Mouse (Mus musculus): Measurements from ENCODE around the gene Fam227a.

Fam227a gene

DNA sequence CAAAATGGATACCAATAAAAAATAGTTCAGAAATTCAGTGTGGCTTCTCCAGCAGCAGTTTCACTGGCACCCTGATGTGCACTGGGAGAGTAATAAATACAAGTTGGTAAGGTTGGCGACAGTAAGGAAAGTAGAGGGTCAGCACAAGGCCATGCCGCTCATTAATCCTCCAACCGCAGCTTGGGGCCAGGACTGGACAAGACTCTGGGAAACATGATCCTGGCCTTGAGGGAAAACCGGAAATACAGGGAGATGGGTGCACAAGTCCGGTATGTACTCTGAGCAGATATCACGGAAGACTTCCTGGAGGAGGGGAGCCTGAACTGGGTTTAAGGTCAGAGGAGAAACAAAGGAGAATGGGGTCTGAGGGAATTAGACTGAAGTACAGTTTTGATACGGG lies 43.3 kb downstream of the Fam227a start:
- DNase-seq: no peak

GRCm38 (mm10) chr15:79609226-79609625 lies 49.5 kb downstream of the Fam227a start:
- DNase-seq: no peak

- DNase-seq: no peak
Measured at GRCm38 (mm10) chr15:79608214-79608613, 50.5 kb downstream of the Fam227a start.

DNA sequence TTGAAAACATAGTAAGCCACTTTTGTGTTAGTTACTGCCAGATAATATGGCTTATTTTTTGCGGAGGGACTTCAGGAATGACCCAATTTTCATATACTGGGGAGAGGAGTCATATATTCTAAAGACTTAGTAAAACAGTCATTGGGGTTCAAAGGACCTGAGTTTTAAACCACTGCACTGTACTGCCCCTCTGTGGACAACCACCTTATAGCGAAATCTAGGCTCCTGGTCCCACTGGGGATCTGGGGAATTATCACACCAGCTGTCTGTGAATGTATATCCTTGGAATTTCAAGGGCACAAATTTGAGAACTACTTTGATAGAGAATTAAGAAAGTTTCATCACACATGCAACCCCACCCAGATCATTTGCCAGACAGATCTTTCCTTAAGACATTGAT lies 51.0 kb downstream of the Fam227a start:
- peak; percentile 40 for DNase-seq

GRCm38 (mm10) chr15:79606161-79606560 lies 52.6 kb downstream of the Fam227a start:
- DNase-seq: no peak

DNA sequence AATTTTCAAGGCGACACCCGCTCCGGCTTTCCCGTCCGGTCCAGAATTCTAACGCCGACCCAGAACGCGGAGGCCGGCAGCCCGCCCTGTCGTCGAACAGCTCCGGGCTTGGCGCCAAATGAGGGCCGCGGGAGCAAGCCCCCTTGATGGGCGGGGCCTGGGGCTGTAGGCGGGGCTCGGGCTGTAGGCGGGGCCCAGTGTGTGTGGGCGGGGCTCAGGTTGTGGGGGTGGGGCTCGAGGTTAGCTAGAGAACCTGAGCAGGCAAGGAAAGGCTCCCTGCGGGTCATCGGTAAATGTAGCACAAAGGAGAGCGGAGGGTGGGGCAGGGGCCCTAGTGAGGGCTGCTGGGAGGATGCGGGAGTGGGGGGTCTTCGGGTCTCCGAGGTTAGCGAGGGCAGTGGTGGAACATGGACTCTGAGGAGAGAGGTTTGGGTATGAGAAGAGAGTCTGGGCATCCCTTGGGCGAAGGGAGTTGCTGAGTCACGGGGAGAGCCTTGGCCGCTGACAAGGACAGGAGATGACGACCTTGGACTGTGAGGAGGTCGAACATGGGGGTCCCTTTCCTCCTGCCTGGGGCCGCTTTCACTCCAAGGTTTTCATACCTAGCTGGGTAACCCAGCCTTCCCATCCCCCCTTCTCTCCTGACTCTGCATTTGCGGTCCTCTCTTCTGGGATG lies 53.6 kb downstream of the Fam227a start, which contains the start of gene Dmc1:
Dmc1 (minus strand) TSS at position 120 of the 676 bp plus-strand sequence.
- peak; percentile 77 for DNase-seq

DNA sequence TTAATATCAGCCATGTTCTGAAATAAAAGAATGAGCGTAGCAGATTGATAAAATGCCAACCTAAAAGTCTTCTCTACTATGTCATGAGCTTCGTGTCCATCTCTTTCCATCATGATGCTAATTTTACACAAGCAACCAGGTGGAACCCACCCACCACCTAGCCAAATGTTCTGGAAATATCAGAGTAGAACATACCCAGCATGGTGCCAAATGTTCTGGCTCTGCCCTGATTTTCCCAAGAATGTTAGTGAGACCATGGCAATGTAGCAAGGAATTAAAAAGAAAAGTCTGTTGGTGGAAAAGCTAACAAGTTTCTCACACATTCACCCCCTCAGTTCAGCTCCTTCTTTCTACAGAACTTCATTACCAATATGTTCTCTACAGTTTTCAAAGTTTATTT lies 58.6 kb downstream of the Fam227a start:
- no peak for DNase-seq

GRCm38 (mm10) chr15:79598715-79599114 lies 60.0 kb downstream of the Fam227a start:
- no peak for DNase-seq

DNA sequence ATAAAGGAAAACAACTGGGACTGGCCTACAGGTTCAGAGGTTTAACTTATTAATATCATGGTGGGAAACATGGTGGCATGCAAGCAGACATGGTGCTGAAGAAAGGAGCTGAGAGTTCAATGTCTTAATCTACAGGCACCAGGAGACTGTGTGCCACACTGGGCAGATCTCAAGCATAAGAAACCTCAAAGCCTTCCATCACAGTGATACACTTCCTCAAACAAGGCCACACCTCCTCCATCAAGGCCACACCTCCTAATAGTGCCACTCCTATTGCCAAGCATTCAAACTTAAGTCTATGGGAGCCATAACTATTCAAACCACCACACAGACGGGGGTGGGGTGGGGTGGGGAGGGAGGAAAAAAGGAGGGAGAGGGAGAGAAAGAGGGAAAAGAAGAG lies 77.2 kb downstream of the Fam227a start:
- no peak for DNase-seq

GRCm38 (mm10) chr15:79577671-79578426 lies 80.9 kb downstream of the Fam227a start:
- DNase-seq: no peak

DNA sequence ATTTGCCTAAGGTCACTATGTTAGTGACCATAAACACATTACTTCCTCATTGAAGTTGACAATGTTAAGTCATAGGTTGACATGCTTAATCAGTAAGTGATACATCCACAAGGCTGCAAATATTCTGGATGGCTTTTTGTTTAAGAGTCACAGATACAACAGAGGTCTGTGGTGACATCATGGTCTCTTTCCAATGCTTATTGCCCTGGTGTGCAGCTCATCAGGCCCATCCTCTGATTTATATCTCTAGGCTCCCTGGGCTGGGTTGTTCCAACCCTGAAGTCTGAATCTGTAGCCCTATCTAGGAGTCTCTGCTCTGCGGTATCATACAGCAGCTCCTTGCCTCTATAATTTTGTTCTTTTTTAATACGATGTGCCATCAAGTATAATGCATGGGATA lies 81.8 kb downstream of the Fam227a start:
- no peak for DNase-seq

GRCm38 (mm10) chr15:79575543-79576222 lies 83.1 kb downstream of the Fam227a start:
- DNase-seq: no peak

DNA sequence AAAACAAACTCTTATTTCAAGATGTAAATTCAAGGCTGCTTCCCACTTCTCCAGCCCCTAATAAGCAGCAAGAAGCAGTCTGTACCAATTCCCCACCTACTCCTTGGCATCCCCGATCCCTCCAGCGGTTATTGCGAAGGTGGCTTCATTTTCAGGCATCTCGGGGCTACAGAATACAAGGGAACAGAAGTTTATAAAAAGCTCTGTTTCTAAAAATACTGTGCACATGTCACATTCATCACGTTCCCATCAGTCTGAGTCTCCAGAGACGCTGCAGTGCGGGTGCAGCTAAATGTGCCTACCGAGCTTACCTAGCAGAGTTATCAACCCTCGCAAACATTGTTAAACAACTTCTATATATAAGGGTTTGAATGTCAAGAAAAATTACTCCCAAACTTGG lies 96.3 kb downstream of the Fam227a start:
- no peak for DNase-seq

- DNase-seq: no peak
Measured at GRCm38 (mm10) chr15:79559649-79560048, 99.1 kb downstream of the Fam227a start.

All from kidney, postnatal 10 days (tissue).